Mouse (Mus musculus) heart, embryonic 14.5 days (tissue): ENCODE data around the gene Eif4ebp2. TPM values are rescaled to one million over a fixed set of nuclear protein-coding genes. Genes with fewer than 3 reads are reported as not detected.
A peak's percentile ranks its signal among the peaks of the same experiment; 100 is the strongest.
"Not testable (repeated sequence)": the region's sequence is repeated elsewhere in the genome, so short reads cannot be mapped to it uniquely, and the experiment has no call there.

Experiments used
- ATAC-seq: fragments of 200-750 bp; cut with Nextera tagmentation; 2 replicates; pipeline ENCODE4 v1.8.0; 2017; ENCODE audit warnings: low read depth, moderate TSS enrichment; ENCODE audit not compliant: insufficient number of reproducible peaks, insufficient read depth, low FRiP score
- H3K27ac ChIP-seq, 2 experiments: fragments of 200-500 bp in 1 of 2; fragments of 300-500 bp in 1 of 2; sonication (generic) in 1 of 2; replicated peaks in 1 of 2; 2 replicates each; pipeline ENCODE4 v1.5.1; 2012 to 2014; ENCODE audit warnings: low read depth in 2 of 2, low read length in 2 of 2, control low read depth in 1 of 2, mild to moderate bottlenecking in 1 of 2, mixed read lengths in 1 of 2; ENCODE audit not compliant: control insufficient read depth in 1 of 2, insufficient read depth in 1 of 2
- H3K27me3 ChIP-seq: fragments of 300-500 bp; sonication (generic); 2 replicates; pipeline ENCODE4 v1.6.1; 2014; ENCODE audit warnings: mild to moderate bottlenecking, low read length, control low read depth; ENCODE audit not compliant: control insufficient read depth, insufficient read depth
- H3K36me3 ChIP-seq: fragments of 300-500 bp; sonication (generic); 2 replicates; pipeline ENCODE4 v1.6.1; 2014; ENCODE audit warnings: mild to moderate bottlenecking, control low read depth, low read length, mixed read lengths; ENCODE audit not compliant: control insufficient read depth, insufficient read depth
- H3K4me1 ChIP-seq, 2 experiments: fragments of 200-500 bp in 1 of 2; fragments of 300-500 bp in 1 of 2; sonication (generic) in 1 of 2; 2 replicates each; pipeline ENCODE4 v1.6.1; 2012 to 2014; ENCODE audit warnings: low read length in 2 of 2, control low read depth in 1 of 2, mixed read lengths in 1 of 2; ENCODE audit not compliant: control insufficient read depth in 2 of 2, insufficient read depth in 2 of 2
- H3K4me2 ChIP-seq: fragments of 300-500 bp; sonication (generic); 2 replicates; pipeline ENCODE4 v1.6.1; 2014; ENCODE audit warnings: mild to moderate bottlenecking, low read length
- H3K4me3 ChIP-seq, 2 experiments: fragments of 200-500 bp in 1 of 2; fragments of 300-500 bp in 1 of 2; sonication (generic) in 1 of 2; 2 replicates each; pipeline ENCODE4 v1.5.1; 2012 to 2014; ENCODE audit warnings: low read length in 2 of 2, mild to moderate bottlenecking in 2 of 2, control low read depth in 1 of 2, low read depth in 1 of 2, moderate library complexity in 1 of 2; ENCODE audit not compliant: control insufficient read depth in 1 of 2, insufficient read depth in 1 of 2
- H3K9ac ChIP-seq: fragments of 300-500 bp; sonication (generic); 2 replicates; pipeline ENCODE4 v1.6.1; 2014; ENCODE audit warnings: mild to moderate bottlenecking, low read length
- H3K9me3 ChIP-seq: fragments of 300-500 bp; sonication (generic); 2 replicates; pipeline ENCODE4 v1.6.1; 2016; ENCODE audit warnings: low read length, control low read depth; ENCODE audit not compliant: control insufficient read depth
- WGBS: fragments of 180-500 bp; shearing (Covaris S2); extraction: QIAGEN DNeasy Blood & Tissue Kit; methylation state at CpG from one replicate; pipeline ENCODE4 v1.1.7; 2014; 5-methylcytosine and 5-hydroxymethylcytosine counted together
- polyA plus RNA-seq: library from polyadenylated mRNA; unstranded; fragments of >200 nt; fragmentation: Nextera tagmentation; extraction: Ambion mirVana; gene quantifications from 2 replicates; pipeline ENCODE4 v1.2.1, GENCODE M21; 2014

Gene Eif4ebp2
- polyA plus RNA-seq, 1 experiment from 2014 or later = 36.9 TPM

DNA sequence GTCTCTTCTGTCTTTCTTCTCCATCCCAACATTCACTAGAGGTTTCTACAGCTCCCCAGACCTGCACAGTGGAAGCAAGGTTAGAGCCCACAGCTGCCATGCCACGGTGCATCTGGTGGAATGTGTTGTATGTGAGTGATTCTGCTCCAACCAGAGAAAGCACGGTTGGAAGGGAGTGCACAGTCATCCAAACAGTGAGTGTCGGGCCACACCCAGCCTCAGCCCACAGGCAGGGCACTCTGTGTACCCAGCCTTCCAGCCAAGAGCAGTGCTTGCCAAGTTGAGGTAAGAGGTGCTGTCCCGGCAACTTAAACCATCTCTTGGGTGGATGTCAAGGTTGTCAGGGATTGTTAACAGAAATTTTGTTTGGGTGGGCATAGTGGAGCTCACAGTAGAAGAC lies 12.5 kb upstream of the Eif4ebp2 start:
- no peaks in the 10 kb centered on the region for H3K36me3 ChIP-seq
- H3K27me3 ChIP-seq = no peaks in the 10 kb centered on the region
- 76% methylated on average over 4 of the region's 4 CpGs for WGBS
- H3K9me3 ChIP-seq = no peaks in the 10 kb centered on the region
- H3K4me3 ChIP-seq = no peak overlapping the region
- H3K27ac ChIP-seq = no peak overlapping the region
- no peak overlapping the region for H3K9ac ChIP-seq
- no peaks in the 10 kb centered on the region for H3K4me1 ChIP-seq
- no peak for ATAC-seq
- no peak overlapping the region for H3K4me2 ChIP-seq

DNA sequence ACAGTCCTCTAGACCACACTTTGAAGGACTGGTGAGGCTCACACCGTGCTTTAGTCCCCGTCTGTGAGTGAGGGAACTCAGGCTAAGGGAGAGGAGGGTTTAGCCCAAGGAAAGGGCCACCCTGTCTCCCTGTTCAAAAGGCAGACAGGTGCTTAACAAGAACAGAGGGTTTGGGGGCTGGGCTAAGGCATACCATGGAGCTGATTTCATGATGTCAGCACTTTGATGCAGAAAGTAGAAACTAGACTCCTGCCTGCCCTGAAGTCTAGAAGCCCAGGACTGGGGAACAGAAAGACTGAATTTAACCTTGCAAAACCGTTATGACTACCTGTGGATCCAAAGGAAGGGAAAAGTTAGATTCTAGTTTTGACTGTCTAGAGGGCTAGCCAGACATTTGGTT lies 4.7 kb upstream of the Eif4ebp2 start:
- Histone ChIP-seq H3K4me1 (no peaks in the 10 kb centered on the region), H3K4me2 (no peak overlapping the region), H3K9me3 (0 out of 2 replicates have a peak, but pooled peaks cover 2% of the 10 kb centered on the region), H3K27ac (no peak overlapping the region), H3K9ac (no peak overlapping the region), H3K36me3 (no peaks in the 10 kb centered on the region), H3K4me3 (no peak overlapping the region), H3K27me3 (no peaks in the 10 kb centered on the region)
- WGBS = 60% methylated on average over 3 of the region's 3 CpGs
- no peak for ATAC-seq

DNA sequence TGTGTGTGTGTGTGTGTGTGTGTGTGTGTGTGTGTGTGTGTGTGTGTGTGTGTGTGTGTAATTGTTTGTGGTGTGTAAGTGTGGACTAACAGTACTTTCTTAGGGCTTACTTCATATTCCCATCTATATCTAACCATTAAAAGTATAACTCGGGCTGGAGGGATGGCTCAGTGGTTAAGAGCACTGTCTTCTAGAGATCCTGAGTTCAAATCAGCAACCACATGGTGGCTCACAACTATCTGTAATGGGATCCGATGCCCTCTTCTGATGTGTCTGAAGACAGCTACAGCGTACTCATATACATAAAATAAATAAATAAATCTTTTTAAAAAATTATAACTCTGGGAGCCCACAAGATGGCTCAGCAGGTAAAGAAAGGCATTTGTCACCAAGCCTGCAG lies 710 bp upstream of the Eif4ebp2 start:
- peaks cover 11% of the 10 kb centered on the region; the same call in 1 of the 2 replicates for H3K36me3 ChIP-seq
- H3K27me3 ChIP-seq, ATAC-seq, H3K9me3 ChIP-seq, H3K9ac ChIP-seq, H3K4me2 ChIP-seq, H3K27ac ChIP-seq: not testable (repeated sequence)
- H3K4me1 ChIP-seq = peaks cover 4 to 17% of the 10 kb centered on the region in 2 experiments
- 0 out of 4 replicates have a peak overlapping the region, but pooled peaks of 1 of the 2 experiments have one; percentile 91 for H3K4me3 ChIP-seq
- 74% methylated on average over 3 of the region's 3 CpGs for WGBS

DNA sequence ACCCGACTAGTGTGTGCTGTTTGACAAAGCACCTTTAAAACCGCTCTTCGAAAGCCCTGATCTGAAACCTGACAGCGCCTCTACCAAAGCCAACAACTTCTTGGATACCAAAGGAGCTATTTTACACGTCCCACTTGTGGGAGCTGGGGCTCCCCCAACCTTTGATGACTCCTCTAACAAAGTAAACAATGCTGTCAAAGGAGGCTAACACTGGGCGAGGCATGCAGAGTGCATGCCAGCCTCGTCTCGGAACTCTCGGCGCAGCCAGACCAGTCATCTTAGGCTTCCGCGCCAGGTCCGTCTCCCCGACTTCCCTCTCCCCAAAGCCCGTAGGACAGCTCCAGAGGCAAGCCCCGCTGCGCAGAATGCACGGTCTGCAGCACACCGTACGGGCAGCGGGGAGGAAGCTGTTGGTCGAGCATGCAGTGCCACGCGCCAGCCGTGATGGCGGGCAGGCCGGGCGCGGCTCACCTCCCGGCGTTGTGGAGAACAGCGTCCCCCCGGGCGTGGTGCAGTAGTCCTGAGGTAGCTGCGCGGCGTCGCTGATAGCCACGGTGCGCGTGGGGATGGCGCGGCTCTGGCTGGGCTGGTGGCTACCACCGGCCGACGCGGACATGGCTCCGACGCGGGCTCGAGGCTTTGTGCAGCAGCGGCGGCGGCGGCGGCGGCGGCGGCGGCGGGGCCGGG lies 387 bp downstream of the Eif4ebp2 start:
- Histone ChIP-seq H3K4me2 (peak overlapping the region; percentile 95), H3K4me1 (peaks cover 6 to 25% of the 10 kb centered on the region in 2 experiments), H3K9me3 (0 out of 2 replicates have a peak, but pooled peaks cover 2% of the 10 kb centered on the region), H3K36me3 (peaks cover 17% of the 10 kb centered on the region; the same call in 1 of the 2 replicates), H3K9ac (peak overlapping the region; percentile 95), H3K4me3 (peak overlapping the region; percentile 91 to 99), H3K27me3 (no peaks in the 10 kb centered on the region), H3K27ac (peak overlapping the region; percentile 46 to 75)
- ATAC-seq = peak; percentile 42
- WGBS = under 1% methylated on average over 54 of the region's 62 CpGs

DNA sequence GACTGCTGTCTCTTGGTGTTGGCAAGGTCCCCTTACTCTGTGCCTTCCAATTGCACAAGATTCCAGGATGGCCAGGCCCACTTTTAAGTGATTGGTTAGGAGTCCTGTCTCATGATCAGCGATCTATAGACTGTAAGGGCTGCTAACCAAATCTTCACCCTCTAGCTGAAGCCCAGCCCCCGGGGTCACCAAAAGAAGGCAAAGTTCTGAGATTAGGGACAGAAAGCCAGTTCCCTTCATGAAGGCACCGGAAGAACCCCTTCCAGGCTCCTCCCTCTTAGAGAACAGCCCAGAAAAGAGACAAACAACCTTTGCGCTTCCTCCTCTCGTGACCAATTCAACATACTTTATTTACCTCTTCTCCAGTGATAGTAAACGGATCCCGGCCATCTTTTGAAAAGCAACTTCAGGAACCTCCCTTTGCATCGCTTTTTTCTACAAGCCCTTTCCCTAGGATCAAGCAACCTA lies 964 bp downstream of the Eif4ebp2 start:
- 0 out of 2 replicates have a peak, but pooled peaks cover 2% of the 10 kb centered on the region for H3K9me3 ChIP-seq
- H3K4me3 ChIP-seq = peak overlapping the region; percentile 91 to 99
- ATAC-seq = no peak
- H3K9ac ChIP-seq = peak overlapping the region; percentile 95
- peak overlapping the region; percentile 95 for H3K4me2 ChIP-seq
- peak overlapping the region; percentile 46 to 75; a peak in 3 of 4 replicates for H3K27ac ChIP-seq
- peaks cover 9 to 30% of the 10 kb centered on the region in 2 experiments for H3K4me1 ChIP-seq
- 4% methylated on average over 8 of the region's 8 CpGs for WGBS
- peaks cover 18% of the 10 kb centered on the region; the same call in 1 of the 2 replicates for H3K36me3 ChIP-seq
- no peaks in the 10 kb centered on the region for H3K27me3 ChIP-seq

DNA sequence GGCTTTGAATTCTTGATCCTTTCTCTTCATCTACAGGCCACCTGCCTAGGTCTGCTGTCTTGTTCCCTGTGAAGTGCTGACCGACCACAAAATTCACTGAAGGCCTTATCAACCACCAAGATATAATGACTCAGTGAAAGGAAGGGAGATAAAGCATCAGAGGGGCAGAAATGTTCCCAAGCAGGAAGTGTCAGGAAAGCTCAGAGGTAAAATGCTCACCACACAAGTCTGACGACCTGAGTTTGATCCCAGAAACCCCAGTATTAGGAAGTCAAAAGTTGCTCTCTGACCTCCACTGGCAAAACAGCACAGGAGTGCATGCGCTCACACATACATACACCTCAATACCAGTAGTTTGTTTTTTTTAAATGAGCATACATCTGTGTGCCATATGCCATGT lies 3.6 kb downstream of the Eif4ebp2 start:
- no peak overlapping the region for H3K27ac ChIP-seq
- no peak overlapping the region for H3K4me2 ChIP-seq
- H3K4me1 ChIP-seq = peaks cover 14 to 47% of the 10 kb centered on the region in 2 experiments
- WGBS = 60% methylated on average over 3 of the region's 3 CpGs
- H3K4me3 ChIP-seq = no peak overlapping the region
- H3K36me3 ChIP-seq = peaks cover 18% of the 10 kb centered on the region; the same call in 1 of the 2 replicates
- ATAC-seq = no peak
- H3K9me3 ChIP-seq = no peaks in the 10 kb centered on the region
- no peak overlapping the region for H3K9ac ChIP-seq
- no peaks in the 10 kb centered on the region for H3K27me3 ChIP-seq

DNA sequence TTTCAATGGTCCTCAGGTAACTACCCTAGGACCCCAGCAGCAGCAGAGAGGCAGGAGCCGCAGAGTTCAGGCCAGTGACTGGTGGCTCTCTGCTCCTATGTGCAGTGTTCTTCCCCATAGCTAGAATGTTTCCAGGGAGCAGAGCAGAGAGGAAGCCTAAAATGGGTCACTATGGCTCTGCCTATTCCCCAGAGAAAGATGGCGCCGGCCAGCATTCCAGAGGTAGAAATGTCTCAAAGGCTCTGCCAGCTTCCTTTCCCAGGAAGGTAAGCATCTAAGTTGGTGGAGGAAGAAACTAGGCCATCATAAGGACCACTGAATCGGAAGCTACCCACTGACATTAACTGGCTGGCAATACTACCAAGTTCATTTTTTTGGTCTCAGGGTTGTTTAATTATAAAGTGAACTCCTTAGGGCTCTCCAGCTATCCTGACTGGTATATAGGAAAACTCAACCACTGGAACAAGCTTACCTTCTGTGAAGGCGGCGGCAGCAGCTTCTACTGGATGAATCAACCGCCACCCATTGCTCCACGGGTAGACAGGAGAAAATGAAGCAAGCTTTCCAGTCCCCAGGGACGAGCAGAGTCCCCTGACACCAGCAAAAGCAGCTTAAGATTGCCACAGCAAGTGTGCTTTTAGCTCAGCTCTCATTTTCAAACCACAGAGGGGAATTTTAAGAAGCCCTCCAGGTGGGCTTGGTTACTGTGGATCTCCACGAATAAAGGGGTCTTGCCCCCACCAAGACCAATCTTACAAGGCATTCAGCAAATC lies 4.7 kb downstream of the Eif4ebp2 start:
- H3K9ac ChIP-seq = no peak overlapping the region; the same call in 1 of the 2 replicates
- ATAC-seq = no peak
- WGBS = 82% methylated on average over 10 of the region's 10 CpGs
- peaks cover 18% of the 10 kb centered on the region; the same call in 1 of the 2 replicates for H3K36me3 ChIP-seq
- H3K27me3 ChIP-seq = no peaks in the 10 kb centered on the region
- H3K27ac ChIP-seq = 0 out of 4 replicates have a peak overlapping the region, but pooled peaks of 1 of the 2 experiments have one; percentile 41
- H3K4me2 ChIP-seq = no peak overlapping the region
- no peak overlapping the region for H3K4me3 ChIP-seq
- H3K9me3 ChIP-seq = no peaks in the 10 kb centered on the region
- peaks cover 19 to 58% of the 10 kb centered on the region in 2 experiments for H3K4me1 ChIP-seq
